Mouse (Mus musculus): ENCODE data around the gene Tas2r119.

Tas2r119 gene

DNA sequence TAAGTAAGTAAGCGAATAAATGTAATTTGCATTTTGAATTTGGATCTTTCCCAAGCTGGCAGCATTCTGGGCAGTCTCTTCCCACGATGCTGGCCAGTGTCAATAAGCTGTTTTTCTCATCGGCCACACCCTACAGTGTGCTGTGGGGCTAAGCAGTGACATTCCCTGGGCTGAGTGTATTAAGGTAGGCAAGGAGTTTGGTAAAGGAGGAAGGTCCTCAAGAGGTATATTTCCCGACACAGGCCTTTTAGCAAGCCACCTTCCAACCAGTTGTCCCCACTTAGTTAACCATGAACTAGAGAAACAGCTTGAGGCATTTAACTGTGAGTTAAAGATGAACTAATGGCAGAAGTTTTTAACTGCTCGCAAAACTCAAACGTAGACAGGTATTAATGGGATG is 49.3 kb downstream of the Tas2r119 start:
- DNase-seq: peak; percentile 79

DNA sequence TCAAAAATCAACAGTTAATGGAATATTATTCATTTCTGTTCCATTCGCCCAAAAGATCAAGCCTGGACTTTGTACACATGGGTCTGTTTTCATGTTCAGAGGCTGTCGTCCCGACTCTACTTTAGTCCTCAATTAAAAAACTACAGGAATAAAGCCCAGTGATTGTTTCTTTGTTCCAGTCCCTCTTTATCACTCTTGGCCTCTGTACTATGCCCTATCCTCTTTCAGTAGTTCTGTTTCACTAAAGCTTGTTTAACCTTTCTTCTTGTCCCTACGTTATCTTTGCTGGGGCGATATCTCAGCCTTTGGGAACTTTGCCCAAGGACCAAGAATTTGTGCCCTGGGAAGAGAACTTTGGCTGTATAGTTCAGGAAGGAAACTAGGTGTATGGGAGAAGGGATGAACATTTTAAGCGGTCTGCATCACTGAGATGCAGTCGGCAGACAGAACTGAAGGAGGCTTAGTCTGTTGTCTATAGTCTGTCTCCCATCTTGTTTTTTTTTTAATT is 49.9 kb downstream of the Tas2r119 start:
- no peak for DNase-seq
